Mouse (Mus musculus) fibroblast of lung, adult 2 months (primary cell): ENCODE results near the gene Fam178b.
"Not testable (repeated sequence)": the region's sequence is repeated elsewhere in the genome, so short reads cannot be mapped to it uniquely, and the experiment has no call there.

Experiments
- DNase-seq: peaks from one replicate; pipeline ENCODE4 v3.0.0-alpha.2; 2011; ENCODE audit warnings: low read depth

The Fam178b gene

DNA sequence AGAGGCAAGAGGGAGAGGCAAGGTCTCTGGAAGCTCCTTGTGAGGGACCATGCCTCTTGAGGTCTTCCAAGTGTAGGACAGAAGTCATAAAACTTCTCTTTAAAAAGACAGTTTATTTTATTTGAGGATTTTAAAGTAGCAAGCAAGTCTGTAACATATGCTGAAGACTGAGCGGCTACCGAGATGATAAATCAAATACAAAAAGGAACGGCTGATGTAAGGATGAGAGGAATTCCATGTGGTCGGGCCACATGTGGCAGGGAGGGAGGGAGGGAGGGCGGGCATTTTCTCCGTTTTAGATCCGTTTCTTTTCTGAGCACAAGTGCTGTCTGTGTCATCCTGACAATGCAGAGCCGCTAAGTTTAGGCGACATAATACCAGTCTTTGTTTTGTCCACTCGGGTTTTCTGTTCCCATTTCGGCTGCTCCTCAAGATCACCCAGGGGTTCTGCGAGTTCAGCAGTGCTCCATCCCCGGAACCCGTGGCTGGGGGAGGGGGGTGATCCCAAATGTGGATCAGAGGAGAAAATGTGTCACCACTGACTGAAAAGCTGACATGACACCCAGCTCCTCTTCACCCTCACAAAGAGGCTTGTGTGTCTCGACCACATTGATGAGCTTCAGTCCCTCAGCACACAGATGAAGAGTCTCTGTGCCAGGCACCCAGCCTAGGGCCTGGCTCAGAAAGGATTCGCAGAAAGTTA lies 10.2 kb downstream of the Fam178b start:
- no peak for DNase-seq

DNA sequence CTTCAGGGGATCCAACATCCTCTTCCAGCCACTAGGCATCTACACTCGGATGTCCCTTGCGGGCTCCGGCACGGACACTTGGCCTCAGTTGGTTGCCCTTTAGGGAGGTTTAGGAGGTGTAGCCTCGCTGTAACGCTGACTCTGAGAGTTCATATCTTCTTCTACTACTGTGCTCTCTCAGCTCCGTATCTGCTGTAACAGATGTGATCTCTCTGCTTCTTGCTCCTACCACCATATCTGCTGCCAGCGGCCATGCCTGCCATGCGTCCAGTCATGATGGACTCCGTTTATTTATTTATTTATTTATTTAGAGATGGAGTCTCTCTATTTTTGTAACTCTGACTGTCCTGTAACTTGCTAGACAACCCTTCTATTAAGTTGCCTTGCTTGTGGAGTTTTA lies 11.7 kb downstream of the Fam178b start:
- DNase-seq = no peak

DNA sequence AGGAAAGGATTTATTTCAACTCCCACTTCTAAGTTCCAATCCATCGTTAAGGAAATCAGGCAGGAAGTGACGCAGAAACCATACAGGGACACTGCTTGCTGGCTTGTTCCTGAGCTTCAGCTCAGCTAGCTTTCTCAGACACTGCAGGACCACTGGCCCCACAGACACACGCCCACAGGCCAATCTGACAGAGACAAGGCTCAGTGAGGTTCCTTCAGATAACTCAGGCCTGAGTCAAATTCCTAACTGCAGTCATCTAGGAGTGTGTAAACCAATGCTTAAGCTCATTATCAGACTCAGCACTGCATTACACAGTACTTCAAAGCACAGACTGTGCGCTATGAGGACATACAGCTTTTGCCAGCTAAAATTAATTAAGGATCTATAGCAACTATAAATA lies 12.7 kb downstream of the Fam178b start:
- no peak for DNase-seq

DNA sequence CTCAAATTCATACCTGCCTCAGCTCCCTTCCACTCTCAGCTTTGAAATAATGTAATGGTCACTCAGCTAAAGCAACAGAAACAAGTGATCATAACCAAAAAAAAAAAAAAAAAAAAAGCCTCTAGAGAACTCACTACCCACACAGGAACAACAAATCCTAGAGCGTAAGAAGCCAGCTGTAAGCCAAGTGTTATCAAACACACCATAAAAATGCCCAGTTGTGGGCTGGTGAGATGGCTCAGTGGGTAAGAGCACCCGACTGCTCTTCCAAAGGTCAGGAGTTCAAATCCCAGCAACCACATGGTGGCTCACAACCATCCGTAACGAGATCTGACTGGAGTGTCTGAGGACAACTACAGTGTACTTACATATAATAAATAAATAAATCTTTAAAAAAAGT lies 15.0 kb downstream of the Fam178b start:
- DNase-seq = not testable (repeated sequence)

DNA sequence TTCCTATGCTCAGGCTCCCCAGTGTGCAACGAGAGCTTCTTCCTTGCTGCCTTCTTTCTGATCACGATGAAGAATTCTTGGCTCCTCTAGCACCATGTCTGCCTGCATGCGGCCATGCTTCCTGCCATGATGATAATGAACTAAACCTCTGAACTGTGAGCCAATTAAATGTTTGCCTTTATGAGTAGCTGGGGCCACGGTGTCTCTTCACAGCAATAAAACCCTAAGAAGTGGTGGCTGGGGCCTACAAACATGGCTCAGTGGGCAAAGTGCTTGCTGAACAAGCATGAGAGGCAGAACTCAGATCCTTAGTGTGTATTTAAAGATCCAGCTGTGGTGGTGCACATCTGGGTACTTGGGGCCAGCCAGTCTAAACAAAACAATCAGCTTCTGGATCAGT lies 17.0 kb downstream of the Fam178b start:
- DNase-seq = no peak

DNA sequence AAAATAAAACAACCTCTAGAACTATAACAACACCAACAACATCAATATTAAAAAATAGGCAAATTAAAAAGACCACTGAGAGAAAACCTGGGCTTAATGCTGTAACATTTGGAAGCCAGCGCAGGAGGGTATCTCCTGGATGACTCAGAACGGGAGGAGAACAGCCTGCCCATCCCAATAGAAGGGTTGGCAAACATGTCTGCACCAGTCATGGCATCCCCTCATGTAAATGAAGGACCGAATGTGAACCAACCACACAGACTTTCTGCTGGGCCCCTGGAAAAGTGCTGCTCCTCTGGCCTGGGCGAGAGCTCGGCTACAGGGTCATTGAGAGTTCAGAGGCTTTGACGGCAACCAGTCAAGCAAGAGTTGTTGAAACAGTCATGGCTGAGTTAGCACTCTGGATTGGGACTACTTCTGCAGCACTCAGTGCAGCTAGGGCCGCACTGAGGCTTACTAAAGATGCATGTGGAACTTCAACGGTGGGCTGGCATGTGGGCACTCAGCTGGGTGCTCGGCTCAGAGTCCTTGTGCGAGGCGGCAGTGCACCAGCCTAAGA lies 17.7 kb downstream of the Fam178b start:
- DNase-seq = no peak

DNA sequence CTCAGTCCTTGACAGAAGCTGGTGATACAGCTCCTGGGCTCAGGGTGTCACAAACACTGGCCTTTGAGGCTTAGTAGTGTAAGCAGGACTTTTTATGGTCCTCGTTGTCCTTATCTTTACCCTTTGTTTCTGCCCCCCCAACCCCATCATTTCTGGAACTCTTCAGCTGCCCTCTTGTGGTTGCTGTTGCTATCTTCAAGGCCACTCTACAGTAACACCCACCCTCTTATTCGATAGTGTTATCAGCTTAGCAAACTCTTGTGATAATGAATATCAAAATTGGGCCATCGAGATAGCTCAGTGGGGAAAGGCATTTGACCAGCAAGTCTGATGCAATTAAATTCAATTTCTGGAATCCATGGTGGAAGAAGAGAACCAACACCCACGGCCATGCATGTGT lies 18.5 kb downstream of the Fam178b start:
- DNase-seq = no peak

DNA sequence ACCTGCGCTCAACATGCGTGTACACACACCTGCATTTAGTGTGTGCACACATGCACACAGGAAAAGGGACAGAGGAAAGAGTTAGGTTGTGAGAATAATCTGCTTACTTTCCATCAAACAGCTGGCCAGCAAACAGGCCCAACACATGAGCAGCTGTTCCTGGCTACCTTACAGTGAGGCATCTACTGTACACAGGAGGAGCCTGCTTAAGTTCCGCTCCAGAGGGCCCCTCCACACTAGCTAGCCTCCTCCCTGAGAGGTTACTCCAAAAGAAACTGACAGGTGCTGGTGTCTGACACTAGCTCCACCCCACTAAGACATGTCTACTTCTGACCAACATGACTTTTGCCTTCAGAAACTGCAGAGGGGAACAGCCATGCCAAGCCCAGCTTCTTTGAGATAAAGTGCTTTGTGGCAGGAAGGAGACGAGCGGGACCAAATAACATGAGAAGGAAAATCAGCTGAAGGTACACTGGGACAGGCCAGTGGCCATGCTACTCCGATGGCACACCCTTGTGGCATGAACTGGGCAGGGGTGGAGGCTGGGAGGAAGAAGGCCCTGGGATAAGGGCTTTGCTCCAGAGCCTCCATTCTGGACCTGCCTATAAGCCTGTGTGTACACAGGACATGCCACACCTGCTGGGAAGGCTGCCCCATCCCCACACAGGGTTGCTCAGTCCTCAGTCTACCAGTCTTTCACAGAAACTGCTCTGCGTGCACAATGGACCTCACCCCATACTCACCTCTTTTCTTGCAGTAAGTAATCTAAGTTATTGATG lies 24.2 kb downstream of the Fam178b start:
- DNase-seq = no peak

DNA sequence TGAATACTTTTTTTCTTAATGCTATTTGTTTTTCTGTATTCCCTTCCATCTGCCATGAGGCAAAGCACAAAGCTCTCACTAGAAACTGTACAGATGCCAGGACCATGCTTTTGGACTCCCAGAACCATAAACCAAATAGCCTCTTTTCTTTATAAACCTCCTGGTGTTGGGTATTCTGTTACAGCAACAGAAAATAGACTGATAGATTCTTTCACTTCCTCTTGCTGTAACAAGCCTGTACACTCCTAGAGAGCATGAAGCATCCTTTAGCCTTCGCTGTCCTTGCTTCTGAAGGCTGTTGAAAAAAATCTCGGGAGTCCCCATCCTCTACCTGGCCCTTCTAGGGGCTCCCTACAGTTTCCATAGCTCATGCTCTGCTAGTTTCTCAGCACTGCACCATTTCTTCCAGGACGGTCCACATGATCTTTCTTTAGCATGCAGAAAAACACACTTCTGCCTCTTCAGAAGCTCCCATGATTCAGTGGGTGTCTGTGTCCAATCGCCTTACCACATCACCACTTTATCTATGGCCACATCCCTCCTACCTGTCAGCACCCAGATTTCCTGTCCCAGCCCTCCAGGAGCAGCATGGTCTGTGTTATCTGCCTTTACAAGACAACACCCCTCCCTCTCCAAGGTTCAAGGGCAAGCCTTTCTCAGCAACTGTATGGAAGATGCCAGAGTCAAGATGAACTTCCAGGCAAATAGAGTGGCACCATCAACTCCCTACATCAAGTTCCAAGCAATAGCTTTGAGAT lies 25.1 kb downstream of the Fam178b start:
- no peak for DNase-seq

DNA sequence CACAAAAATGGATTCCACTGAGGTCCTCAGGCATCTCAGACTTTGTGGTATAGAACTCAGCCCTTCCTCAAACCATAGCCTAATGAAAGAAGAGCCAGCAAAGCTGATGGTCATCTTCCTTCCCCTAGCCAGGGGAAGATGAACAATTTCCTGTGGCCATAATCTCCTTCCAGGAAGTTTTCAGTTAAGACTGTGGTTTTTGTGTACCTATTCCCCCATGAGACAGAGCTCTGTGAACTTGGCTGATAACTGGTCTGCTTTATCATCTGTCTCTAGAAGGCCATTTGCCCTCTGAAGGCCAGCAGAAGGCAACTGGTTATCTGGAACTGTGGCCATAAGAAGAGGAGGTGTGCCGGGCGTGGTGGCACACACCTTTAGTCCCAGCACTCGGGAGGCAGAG lies 26.8 kb downstream of the Fam178b start:
- DNase-seq = no peak

DNA sequence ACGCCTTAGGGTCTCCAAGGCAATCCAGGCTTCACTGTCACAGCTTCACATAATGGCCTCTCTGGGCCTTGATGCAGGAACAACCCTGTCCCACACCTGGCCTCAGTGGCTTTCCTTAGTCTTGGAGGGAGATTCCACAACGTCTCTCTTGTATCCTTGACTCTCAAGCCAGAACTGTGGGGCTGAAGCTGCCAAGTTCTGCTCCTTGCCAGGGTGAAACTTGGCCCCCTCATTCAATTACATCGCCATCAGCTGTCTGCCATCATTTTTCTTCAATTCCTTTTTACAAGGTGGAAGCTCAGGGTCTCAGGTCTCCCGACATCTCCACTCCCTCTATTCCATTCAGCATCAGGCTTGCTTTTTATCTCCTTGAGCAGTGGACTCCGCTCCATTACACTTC lies 27.9 kb downstream of the Fam178b start:
- DNase-seq = no peak

DNA sequence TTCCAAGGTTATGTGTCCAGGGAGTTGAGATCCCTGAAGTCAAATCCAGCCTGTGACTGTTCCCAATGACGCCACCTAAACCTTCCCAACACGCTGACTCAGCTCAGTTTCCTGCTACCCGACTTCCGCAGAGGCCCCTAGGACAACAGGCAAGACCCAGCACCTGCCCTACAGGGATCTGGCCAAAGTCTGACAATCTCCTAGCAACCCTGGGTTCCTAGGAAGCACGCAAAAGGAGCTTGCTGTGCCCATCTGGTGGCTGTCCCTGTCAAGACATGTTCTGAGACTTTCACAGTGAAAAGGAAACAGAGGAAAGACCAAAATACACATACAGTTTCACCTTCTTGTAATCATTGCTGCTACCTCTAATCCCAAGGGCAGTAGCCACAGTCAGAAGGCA lies 35.4 kb downstream of the Fam178b start:
- no peak for DNase-seq

DNA sequence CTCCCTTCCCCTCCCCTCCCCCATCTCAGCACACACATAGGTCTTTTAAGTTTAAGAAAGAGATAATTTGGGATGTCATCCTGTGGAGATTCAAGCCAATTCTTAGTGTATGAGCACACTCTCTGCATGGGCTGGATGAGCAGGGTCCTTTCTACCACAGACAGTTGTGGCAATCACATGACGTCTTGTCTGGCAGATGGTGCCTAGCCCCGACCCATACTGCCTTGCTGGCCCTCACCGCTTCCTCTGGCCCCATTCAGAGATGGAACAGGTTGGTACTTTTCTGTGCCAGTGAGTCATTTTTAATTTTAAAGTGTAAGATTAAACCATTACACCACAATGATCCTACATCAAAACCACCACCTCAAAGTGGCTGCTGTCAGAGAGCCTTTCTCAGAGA lies 36.7 kb downstream of the Fam178b start:
- DNase-seq = no peak

DNA sequence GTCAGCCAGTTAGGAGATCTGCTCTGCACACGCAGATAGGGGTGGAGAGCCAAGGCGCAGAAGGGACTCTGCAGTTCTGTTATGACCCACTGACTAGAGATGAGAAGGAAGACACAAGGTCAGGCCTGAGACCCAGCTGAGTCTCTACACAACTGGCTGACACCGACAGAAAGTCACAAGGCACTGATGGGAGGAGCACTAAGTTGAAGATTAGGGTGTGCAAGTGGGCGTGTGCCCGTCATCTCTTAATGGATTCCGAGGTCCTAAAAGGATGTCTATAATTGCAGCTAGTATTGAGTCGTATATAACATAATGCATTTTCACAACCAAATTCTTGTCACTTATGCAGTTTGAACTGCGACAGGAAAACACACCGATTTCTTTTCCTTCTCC lies 38.4 kb downstream of the Fam178b start:
- DNase-seq = no peak

DNA sequence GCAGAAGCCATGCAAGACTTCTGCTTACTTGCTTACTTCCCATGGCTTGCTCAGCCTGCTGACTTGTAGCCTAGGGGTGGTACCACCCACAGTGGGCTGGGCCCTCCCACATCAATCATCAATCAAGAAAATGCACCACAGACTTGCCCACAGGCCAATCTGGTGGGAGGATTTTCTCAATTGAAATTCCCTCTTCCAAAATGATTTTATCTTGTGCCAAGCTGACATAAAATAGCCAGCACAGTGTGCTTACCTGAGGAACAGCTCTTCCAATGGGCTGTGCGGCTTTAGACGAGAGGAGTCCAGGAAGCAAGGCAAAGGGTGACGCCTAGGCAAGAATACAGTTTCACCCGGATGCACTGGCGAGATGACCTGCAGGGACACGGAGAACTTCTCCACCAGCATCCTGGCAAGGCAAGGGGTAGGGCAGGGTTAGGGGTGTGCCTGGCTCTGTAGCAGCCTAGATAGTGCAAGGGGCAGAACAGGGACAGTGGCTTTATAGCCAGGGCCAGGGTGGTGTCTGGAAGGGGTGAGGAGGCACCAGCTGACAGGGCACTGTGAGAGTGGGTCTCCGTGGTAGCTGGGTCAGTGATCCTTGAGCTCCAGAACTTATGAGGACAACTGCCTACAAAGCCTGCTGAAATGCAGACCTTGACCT lies 38.9 kb downstream of the Fam178b start:
- no peak for DNase-seq

DNA sequence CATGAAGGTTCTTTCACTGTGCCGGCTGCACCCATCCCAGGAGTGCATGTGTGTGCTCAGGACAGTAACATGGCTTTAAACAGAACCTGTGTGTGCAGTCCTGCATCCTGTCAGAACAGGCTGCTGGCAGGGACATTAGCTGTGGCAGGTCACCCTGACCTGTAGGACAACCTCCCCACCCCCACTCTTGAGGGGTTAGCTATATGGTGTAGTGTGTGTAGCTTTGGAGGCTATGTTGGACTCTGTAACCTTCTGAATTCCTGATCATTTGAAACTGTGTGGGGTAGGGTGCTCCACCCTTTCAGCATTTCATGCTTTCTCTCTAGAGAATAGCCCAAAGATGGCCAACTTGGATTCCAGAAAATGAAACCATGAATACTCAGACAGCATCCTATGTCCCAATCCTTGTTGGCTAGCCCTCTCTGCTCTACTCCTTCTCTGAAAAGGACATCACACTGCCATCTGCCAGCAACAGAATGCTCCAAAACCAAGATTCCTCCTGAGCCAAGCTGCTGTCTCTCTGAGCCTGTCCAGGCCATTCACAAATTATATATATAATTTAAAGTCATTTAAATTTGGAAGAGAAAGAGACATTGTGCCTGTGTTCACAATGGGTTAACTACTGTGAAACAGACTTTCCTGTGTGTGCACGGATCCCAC lies 47.0 kb downstream of the Fam178b start:
- no peak for DNase-seq

DNA sequence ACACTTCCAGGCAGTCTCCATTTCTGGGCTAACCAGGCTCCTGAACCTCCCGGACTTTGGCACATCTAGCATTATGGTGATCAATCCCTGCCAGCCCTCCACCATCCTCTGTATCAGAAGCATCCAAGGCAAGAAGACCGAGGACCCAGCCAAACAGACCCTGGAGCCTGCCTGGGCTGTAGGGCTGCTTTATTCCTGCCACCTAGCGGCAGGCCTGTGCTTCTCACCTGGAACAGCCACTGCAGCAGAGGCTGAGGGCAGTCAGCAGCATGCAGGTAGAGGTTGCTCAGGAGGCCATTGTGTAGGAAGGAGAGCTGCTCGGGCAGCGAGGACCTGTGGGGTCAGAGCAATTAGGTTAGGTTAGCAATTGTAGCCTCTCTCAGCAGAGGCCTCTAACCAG lies 48.0 kb downstream of the Fam178b start:
- DNase-seq = no peak

DNA sequence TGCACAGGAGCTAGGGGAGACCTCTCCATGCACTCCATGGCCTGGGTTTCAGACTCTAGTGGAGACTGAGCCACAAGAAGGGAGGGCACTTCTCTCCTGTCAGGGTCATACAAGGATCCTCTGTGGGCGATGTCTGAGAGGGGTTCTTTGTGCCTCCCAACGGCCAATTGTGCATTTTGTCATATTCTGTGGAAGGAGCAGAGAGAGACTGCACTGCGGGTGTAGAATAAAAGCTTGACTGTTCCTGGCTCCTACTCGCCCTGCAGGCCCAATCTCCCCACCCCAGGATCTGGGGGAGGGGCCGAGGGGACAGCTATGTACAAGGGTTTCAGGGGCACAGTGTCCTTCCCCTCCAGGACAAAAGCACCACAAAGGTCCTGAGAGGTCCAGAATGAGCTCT lies 49.1 kb downstream of the Fam178b start:
- DNase-seq = no peak

DNA sequence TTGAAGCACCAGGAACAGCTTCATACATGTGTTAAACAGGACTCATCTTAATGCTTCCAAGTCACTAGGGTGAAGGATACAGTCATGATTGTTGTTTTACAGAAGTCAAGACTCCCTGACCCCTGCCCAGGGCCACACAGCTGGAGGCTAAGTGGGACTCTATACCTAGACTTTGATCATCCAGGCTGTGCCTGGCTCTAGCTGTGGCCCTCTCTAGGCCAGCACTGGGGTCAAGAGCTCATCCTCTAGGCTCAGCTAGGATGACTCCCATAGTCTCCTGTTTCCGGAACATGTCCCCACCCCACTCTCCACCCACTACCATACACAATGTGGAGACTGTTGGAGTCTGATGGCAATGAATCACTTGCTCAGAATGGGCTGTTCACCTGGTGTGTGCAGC lies 50.1 kb downstream of the Fam178b start:
- DNase-seq = no peak

DNA sequence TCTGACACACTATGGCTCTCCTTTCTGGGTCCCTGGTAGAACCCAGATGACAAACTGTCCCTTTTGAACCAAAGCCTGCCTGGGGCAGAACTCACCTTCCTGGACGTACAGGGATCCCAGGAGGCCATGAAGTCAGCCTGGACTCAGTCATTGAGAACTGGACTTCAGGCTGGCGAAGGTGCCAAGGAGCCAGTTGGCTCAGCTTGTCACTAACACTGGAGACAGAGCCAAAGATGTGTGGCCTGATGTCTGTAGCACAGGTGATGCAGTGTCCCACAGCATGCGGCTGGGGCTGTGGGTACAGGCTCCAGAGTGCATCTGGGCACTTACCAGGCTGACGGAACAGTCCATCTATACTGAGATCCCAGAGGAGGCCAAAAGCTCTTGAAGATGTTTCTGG lies 50.9 kb downstream of the Fam178b start:
- no peak for DNase-seq

DNA sequence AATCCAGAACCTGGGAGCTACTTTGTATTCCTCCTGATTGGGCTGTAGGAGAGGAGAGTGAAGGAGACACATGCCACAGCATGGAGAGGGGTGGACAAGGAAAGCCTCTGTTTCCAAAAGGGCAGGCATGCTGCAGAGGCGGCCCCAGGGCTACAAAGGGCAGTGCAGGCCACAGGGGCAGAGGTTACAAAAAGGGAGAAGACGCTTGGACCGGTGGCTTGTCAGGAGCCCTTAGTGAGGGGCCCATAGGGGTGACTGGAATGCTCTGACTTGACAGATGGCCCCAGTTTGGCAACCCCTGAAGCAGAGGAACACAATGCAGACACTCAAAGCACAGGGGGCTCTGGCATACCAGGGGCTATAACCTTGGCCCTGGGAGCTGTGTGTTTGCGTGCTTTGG lies 51.6 kb downstream of the Fam178b start:
- no peak for DNase-seq
